Mouse (Mus musculus): Measurements from ENCODE around the gene Olfr516.

DNA sequence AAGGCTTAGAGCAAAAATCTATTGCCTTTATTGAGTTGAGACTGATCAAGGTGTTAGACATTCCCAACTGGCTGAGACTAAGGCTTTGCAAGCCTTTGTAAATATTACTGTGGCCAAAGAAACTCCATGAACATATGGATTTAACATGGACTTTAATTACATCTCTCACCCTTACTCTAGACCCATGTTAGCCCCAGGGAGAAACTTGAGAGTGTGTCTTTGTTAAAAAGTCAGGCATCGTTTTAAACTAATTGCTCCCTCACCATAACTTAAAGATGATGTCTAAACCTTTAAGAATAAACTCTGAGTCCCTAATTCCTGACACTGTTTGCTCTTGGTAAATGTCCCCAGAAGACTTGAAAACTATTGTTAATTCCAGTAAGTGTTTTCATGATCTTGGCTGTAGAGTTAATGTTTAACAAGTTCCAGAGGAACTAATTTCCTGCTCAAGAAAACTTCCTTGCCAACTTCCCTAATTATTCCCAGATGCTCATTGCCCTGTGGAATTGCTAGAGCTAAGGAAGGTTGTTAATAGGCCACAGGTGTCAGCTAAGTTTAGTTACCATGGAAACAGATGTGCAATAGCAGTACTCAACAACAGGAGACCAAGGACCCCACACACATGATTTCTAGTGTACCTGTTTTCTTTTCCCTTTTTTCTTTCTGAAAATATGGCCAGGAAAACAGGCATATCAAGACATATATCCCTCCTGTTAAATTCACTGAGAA lies 53.0 kb downstream of the Olfr516 start:
- no peak for TF ChIP-seq CTCF (IDR thresholded peaks at IDR 0.05; ENCODE audit: low read depth)
- no peak for TF ChIP-seq EP300 (IDR thresholded peaks at IDR 0.05; ENCODE audit: low read depth)

Measured in liver, embryonic 14.5 days (tissue).